Mouse (Mus musculus) right cerebral cortex, adult 2 months (tissue): ENCODE measurements at regions not wholly inside any gene's neighbourhood (a gene's known extent, or its start where the extent isn't known, plus 50 kb on each side); places are given as distances from the start of the nearest gene placed in this dataset.

Source experiments
- DNase-seq, 2 experiments: peaks; one replicate each; pipeline ENCODE4 v3.0.0; 2021 to 2022; ENCODE audit warnings: low spot score in 2 of 2

DNA sequence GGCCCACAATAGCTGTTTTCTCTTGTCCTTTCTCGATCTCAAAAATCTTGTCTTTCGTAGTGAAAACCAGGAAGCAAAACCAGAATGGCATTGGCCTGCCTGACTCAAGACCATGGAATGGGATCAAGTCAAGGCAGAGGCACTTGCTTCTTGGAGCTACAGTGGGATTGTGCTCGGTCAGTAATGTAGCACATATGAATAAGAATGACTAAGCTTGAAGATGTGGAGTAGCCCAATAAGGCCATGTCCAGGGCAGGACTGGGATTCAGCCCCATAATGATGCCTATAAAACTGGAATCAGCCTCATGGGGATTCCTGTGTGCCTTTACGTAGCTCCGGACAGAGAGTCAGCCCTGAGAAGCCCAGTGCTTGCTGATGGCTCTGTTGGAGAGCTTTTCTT, 347.2 kb upstream of the Ubash3b start:
- DNase-seq = no peak

DNA sequence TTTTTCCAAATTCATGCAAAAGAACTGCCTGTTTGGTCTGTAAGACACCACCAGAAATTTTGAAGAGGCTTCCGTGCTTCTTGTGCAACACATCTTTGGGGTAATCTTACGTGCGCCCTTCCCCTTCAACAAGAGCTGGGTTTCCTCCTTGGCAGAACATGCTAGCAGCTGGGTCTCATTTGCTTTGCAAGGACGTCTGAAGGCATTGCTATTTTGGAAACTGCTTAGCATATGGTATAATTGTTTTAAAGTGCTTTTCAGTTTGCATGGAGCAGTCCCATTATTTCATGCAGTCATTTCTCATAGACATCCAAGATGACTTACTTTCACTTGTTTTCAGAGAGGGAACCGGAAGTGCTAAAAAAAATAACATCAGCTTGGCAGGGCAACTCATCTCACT, 336.8 kb upstream of the Ubash3b start:
- DNase-seq = peak; percentile 30 to 41

DNA sequence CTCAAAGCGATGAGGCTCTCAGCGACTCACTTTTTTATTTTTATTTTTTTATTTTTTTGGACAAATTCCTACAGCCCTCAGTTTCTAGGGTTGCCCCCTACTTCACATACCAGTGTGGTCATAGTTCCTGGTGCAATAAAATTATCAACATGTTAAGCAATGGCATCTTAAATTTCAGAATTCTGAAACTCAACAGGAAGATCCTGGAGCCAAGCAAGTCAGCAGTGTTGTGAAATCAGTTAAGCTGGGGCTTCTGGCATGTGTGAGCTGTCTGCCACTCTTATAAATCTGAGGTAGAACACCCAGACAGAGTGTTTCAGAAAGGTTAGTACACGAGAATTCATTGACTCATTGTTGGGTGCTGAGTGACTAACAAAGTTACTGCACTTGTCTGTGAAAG, 328.6 kb upstream of the Ubash3b start:
- DNase-seq = no peak

DNA sequence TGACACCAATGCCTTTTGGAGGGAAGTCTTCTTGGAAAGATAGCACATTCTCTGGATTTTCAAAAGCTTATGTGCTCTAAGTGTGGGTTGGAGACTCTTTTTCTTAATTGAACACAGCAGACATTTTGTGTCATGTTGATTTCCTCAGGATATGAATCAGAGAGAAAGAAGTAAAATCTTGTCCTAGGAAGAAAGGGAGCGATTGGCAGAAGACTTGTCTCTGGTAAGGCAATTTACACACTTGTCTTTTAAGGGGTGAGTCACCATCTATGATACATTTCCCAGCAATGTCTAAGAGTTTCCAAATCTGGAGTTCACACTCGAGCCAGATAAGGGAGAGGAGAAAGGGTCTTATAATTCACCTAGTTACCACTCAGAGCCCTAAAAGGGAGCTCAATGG, 326.5 kb upstream of the Ubash3b start:
- no peak for DNase-seq

DNA sequence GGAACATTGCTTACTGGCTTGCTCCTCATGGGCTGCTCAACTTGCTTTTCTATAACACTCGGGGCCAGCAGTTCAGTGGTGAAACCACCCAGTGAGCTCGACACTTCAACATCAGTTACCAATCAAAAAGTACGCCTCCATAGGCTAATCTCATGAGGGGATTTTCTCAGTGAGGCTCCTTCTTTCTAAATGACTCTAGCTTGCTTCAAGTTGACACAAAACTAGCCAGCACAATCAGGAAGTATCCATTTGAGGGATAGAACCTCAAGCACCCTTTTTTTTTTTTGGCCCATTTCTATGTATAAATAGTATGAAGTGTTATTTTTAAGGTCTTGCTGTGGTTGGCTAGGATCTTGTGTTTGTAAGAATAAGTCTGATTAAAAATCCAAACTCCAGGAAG, 321.7 kb upstream of the Ubash3b start:
- no peak for DNase-seq

GRCm38 (mm10) chr9:41481611-41482266, 320.2 kb upstream of the Ubash3b start:
- no peak for DNase-seq

DNA sequence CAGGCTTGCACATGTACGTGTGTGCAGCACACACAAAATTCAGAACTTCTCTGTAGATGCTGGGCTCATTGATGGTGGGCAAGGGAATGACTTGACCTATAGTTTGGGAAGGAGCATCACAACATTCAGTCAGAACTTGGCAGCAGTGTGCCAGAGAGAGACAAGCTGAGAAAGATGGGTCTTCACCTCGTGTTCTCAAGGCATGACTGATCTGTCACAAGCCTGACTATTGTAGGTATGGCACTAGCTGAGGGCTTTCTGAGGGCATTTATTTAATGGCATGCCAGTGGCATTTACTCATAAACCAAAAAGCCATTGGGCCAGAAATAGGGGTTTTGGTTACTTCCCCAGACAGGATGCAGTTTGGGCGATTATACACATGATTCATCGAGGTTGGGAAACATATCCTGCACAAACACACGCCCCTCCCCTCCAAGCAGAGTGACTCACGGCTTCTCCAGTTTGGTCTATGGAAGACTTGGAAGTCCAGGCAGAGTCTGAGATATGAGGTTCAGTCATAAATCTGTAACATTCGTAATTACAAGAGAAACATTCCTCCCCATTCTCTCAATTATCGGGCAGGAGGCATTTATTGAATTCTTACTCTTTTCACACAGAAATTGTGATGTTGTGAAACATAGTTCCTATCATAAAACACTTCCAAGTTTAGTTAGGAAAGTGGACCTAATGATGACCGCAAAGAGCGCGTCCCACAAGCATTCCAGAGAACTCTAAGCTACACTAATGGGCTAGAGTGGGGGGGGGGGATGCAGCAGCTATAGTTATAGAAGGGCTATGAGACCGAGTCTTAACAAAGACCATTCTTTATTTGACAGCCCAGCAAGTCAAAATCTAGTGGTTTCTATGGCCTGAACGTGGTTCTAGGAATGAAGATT, 318.6 kb upstream of the Ubash3b start:
- peak; percentile 17 to 18 for DNase-seq

- DNase-seq = no peak
Measured at GRCm38 (mm10) chr9:41479085-41479484, 317.6 kb upstream of the Ubash3b start.

GRCm38 (mm10) chr9:41478106-41478848, 316.8 kb upstream of the Ubash3b start:
- no peak for DNase-seq

- no peak for DNase-seq
Measured at GRCm38 (mm10) chr9:41475326-41475725, 313.8 kb upstream of the Ubash3b start.

- DNase-seq = no peak
Measured at GRCm38 (mm10) chr9:41474945-41475297, 313.4 kb upstream of the Ubash3b start.

GRCm38 (mm10) chr9:41474244-41474944, 312.9 kb upstream of the Ubash3b start:
- DNase-seq = peak; percentile 89 to 91

GRCm38 (mm10) chr9:41473506-41473905, 312.0 kb upstream of the Ubash3b start:
- DNase-seq = no peak

- DNase-seq = no peak
Measured at GRCm38 (mm10) chr9:41471345-41471744, 309.8 kb upstream of the Ubash3b start.

GRCm38 (mm10) chr9:41470010-41470409, 308.5 kb upstream of the Ubash3b start:
- no peak for DNase-seq

DNA sequence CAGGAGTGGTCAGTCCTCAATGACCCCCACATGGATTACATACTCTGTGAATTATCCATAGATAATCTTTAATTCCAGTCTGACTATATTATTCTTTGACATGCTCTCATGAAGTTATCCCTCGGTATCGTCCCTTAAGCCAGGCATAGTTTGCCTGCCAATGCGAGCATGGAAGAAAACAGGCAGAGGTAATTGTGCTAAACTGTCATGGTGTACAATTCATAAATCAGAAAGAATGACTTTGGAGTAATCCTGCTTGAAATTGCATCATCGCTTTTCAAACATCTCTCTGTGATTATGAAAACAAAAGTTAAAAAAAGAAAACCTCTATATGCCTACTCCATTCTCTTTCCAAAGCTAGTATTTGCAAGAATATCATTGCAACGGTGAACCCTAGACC, 307.9 kb upstream of the Ubash3b start:
- no peak for DNase-seq

DNA sequence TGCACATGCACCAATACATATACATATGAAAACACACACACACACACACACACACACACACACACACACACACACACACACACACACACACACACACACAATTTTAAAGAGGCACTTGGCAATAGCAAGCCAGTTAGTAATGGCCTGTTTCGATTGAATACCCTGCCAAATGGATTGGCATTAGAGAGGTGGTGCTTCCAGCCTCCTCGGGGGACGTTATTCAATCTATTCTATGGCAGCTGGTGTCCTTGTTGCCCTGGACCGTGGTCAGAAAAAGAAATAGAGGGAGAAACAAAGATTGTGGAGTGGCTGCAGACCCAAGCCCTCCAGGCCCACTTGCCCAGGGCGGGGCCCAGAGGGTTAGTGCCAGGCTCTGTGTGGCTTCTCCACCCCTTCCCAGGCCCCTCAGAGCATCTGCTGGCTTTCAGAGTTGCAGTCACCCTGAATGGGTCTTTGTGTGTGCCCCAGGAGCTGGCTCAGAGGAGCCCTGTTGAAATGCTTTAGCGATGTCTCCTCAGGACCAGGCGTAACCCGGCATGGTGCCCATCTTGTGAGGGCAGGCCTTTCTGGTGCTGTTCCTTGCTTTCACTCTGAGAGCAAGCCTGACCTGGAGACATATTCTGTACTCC, 302.7 kb upstream of the Ubash3b start:
- DNase-seq = peak in 1 of 2 experiments; percentile 34

DNA sequence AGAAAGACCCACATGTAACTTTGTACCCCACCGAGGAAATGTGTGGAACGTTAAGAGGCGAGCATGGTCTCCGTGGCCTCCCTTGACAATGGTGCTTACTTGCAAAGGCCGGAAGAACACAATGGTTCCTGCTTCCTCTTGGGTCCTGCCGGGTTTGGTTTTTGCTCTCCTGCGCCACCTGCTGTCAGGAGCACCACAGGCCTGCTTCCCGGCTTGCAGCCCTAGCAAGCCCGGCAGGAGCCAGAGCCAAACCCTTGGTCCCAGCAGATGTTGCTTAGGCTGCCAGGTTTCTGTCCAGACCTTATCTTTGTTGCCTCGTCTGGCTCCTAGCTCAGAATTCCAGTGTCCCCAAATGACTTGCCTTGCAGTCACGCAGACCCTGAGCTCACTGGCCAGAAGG, 300.2 kb upstream of the Ubash3b start:
- peak; percentile 84 to 90 for DNase-seq

DNA sequence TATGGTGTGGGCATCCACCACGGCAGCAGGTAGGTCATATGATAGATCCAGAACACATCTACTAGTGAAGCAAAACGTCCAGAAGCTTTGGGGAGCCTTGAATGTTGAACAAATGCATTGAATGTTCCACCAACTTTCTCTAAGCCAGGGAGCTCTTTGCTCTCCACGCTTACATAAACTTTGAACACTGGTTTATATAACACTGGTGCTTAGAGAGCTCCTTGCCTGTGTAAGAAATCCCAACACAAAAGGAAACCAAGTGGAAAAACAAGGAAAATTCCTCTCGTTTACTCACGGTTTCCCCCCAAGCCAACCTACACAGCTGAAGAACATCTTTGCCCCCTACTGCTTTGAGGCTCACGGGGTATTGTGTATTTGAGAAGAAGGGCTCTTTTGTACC, 299.2 kb upstream of the Ubash3b start:
- no peak for DNase-seq

DNA sequence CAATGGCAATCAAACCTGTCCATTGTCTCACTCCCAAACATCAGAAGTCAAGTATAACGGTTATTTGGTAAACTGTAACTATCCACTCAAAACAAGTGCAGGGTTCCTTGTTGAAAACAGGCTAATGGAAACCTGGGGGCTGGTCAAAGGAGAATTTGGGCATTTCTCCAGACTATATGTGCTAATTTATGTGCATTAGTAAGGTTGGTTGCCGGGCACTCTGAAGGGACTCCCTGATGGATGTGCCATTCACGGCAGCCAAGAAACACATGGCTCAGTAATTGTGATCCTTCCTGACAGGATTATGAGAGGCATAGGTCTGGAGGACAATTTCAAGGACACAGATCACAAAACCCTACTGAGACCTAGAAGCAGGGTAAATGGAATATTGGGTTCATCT, 295.5 kb upstream of the Ubash3b start:
- DNase-seq = no peak

DNA sequence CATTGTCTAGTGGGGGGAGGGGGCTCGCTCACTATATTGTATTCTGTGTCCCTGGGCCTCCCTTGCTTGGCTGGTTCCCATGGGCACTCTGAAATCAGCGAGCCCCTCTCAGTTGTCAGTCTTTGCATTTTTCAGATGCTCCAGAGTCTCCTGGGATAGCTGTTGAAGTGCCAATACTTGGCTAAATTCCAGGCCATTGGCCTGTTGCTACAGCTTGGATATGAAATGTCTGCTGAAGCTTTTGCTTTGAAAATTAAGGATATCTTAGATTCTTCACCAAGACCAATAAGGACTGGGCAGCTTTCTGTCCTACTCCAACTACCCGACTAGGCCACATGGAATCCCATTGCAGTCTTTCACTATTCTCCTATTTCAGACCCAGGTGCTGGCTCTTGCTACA, 290.2 kb upstream of the Ubash3b start:
- no peak for DNase-seq

DNA sequence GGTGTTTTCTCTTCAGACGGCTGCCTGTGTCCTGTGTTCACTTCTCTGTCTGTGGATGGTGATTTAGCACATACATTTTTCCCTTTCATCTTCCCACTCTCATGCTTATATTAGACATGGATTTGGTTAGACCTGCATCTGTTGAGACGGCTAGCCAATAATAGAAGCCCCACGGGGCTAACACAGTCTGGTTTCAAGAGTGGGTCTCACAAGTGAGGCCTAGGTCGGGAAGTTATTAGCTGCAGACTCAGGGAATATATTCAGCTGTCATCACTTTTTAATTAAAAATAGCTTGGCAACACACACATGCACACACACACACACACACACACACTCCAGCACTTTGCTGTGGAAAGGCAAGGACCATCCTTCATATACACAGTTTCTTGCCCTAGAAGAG, 287.7 kb upstream of the Ubash3b start:
- no peak for DNase-seq
